Mouse (Mus musculus): ENCODE data around the gene Pip4k2b.
"Not testable (repeated sequence)": the region's sequence is repeated elsewhere in the genome, so short reads cannot be mapped to it uniquely, and the experiment has no call there.

Pip4k2b gene

GRCm38 (mm10) chr11:97714784-97715760 is 29.4 kb downstream of the Pip4k2b start:
- DNase-seq (ENCODE audit: low spot score in 2 of 2), result no peak

- DNase-seq (ENCODE audit: low spot score in 2 of 2), result no peak
Measured at GRCm38 (mm10) chr11:97714356-97714755, 30.1 kb downstream of the Pip4k2b start.

GRCm38 (mm10) chr11:97713896-97714295 is 30.6 kb downstream of the Pip4k2b start:
- no peak for DNase-seq (ENCODE audit: low spot score in 2 of 2)

GRCm38 (mm10) chr11:97712286-97712685 is 32.2 kb downstream of the Pip4k2b start:
- no peak for DNase-seq (ENCODE audit: low spot score in 2 of 2)

GRCm38 (mm10) chr11:97711200-97711900 is 33.2 kb downstream of the Pip4k2b start:
- DNase-seq (ENCODE audit: low spot score in 2 of 2), result no peak

GRCm38 (mm10) chr11:97710067-97710466 is 34.4 kb downstream of the Pip4k2b start:
- not testable (repeated sequence) for DNase-seq (ENCODE audit: low spot score in 2 of 2)

GRCm38 (mm10) chr11:97703039-97703826 is 41.3 kb downstream of the Pip4k2b start, which contains the start of gene Psmb3:
Gene Psmb3 (plus strand): TSS chr11:97703399.
- DNase-seq (ENCODE audit: low spot score in 2 of 2), result peak; percentile 99 to 100

GRCm38 (mm10) chr11:97702393-97702745 is 42.1 kb downstream of the Pip4k2b start:
- DNase-seq (ENCODE audit: low spot score in 2 of 2), result peak; percentile 88 to 93

- DNase-seq (ENCODE audit: low spot score in 2 of 2), result no peak
Measured at GRCm38 (mm10) chr11:97701581-97702392, 42.7 kb downstream of the Pip4k2b start.

GRCm38 (mm10) chr11:97700746-97701580 is 43.5 kb downstream of the Pip4k2b start:
- DNase-seq (ENCODE audit: low spot score in 2 of 2), result no peak

- peak; percentile 46 to 50 for DNase-seq (ENCODE audit: low spot score in 2 of 2)
Measured at GRCm38 (mm10) chr11:97700003-97700745, 44.3 kb downstream of the Pip4k2b start, which contains the start of gene Pcgf2. Gene Pcgf2 (minus strand): TSS chr11:97700497.

GRCm38 (mm10) chr11:97699626-97700002 is 44.9 kb downstream of the Pip4k2b start:
- peak; percentile 61 to 73 for DNase-seq (ENCODE audit: low spot score in 2 of 2)

GRCm38 (mm10) chr11:97698741-97699611 is 45.5 kb downstream of the Pip4k2b start:
- DNase-seq (ENCODE audit: low spot score in 2 of 2), result no peak

- DNase-seq (ENCODE audit: low spot score in 2 of 2), result no peak
Measured at GRCm38 (mm10) chr11:97697891-97698529, 46.5 kb downstream of the Pip4k2b start.

GRCm38 (mm10) chr11:97697199-97697890 is 47.2 kb downstream of the Pip4k2b start:
- no peak for DNase-seq (ENCODE audit: low spot score in 2 of 2)

- DNase-seq (ENCODE audit: low spot score in 2 of 2), result no peak
Measured at GRCm38 (mm10) chr11:97696669-97697068, 47.8 kb downstream of the Pip4k2b start.

GRCm38 (mm10) chr11:97695712-97696401 is 48.6 kb downstream of the Pip4k2b start:
- no peak for DNase-seq (ENCODE audit: low spot score in 2 of 2)

Measured in frontal cortex, postnatal 25 days (tissue).